Mouse (Mus musculus) heart, embryonic 14.5 days (tissue): ENCODE measurements around the gene Lck. TPM values are rescaled to one million over a fixed set of nuclear protein-coding genes. Genes with fewer than 3 reads are reported as not detected.

ENCODE experiments used
- ATAC-seq: fragments of 200-750 bp; cut with Nextera tagmentation; 2 replicates; pipeline ENCODE4 v1.8.0; 2017; ENCODE audit warnings: low read depth, moderate TSS enrichment; ENCODE audit not compliant: insufficient number of reproducible peaks, insufficient read depth, low FRiP score
- H3K27ac ChIP-seq, 2 experiments: fragments of 200-500 bp in 1 of 2; fragments of 300-500 bp in 1 of 2; sonication (generic) in 1 of 2; replicated peaks in 1 of 2; 2 replicates each; pipeline ENCODE4 v1.5.1; 2012 to 2014; ENCODE audit warnings: low read depth in 2 of 2, low read length in 2 of 2, control low read depth in 1 of 2, mild to moderate bottlenecking in 1 of 2, mixed read lengths in 1 of 2; ENCODE audit not compliant: control insufficient read depth in 1 of 2, insufficient read depth in 1 of 2
- H3K27me3 ChIP-seq: fragments of 300-500 bp; sonication (generic); 2 replicates; pipeline ENCODE4 v1.6.1; 2014; ENCODE audit warnings: mild to moderate bottlenecking, low read length, control low read depth; ENCODE audit not compliant: control insufficient read depth, insufficient read depth
- H3K36me3 ChIP-seq: fragments of 300-500 bp; sonication (generic); 2 replicates; pipeline ENCODE4 v1.6.1; 2014; ENCODE audit warnings: mild to moderate bottlenecking, control low read depth, low read length, mixed read lengths; ENCODE audit not compliant: control insufficient read depth, insufficient read depth
- H3K4me1 ChIP-seq, 2 experiments: fragments of 200-500 bp in 1 of 2; fragments of 300-500 bp in 1 of 2; sonication (generic) in 1 of 2; 2 replicates each; pipeline ENCODE4 v1.6.1; 2012 to 2014; ENCODE audit warnings: low read length in 2 of 2, control low read depth in 1 of 2, mixed read lengths in 1 of 2; ENCODE audit not compliant: control insufficient read depth in 2 of 2, insufficient read depth in 2 of 2
- H3K4me2 ChIP-seq: fragments of 300-500 bp; sonication (generic); 2 replicates; pipeline ENCODE4 v1.6.1; 2014; ENCODE audit warnings: mild to moderate bottlenecking, low read length
- H3K4me3 ChIP-seq, 2 experiments: fragments of 200-500 bp in 1 of 2; fragments of 300-500 bp in 1 of 2; sonication (generic) in 1 of 2; 2 replicates each; pipeline ENCODE4 v1.5.1; 2012 to 2014; ENCODE audit warnings: low read length in 2 of 2, mild to moderate bottlenecking in 2 of 2, control low read depth in 1 of 2, low read depth in 1 of 2, moderate library complexity in 1 of 2; ENCODE audit not compliant: control insufficient read depth in 1 of 2, insufficient read depth in 1 of 2
- H3K9ac ChIP-seq: fragments of 300-500 bp; sonication (generic); 2 replicates; pipeline ENCODE4 v1.6.1; 2014; ENCODE audit warnings: mild to moderate bottlenecking, low read length
- H3K9me3 ChIP-seq: fragments of 300-500 bp; sonication (generic); 2 replicates; pipeline ENCODE4 v1.6.1; 2016; ENCODE audit warnings: low read length, control low read depth; ENCODE audit not compliant: control insufficient read depth
- WGBS: fragments of 180-500 bp; shearing (Covaris S2); extraction: QIAGEN DNeasy Blood & Tissue Kit; methylation state at CpG from one replicate; pipeline ENCODE4 v1.1.7; 2014; 5-methylcytosine and 5-hydroxymethylcytosine counted together
- polyA plus RNA-seq: library from polyadenylated mRNA; unstranded; fragments of >200 nt; fragmentation: Nextera tagmentation; extraction: Ambion mirVana; gene quantifications from 2 replicates; pipeline ENCODE4 v1.2.1, GENCODE M21; 2014

The Lck gene
- polyA plus RNA-seq, 1 experiment from 2014 or later, result 2.6 TPM

DNA sequence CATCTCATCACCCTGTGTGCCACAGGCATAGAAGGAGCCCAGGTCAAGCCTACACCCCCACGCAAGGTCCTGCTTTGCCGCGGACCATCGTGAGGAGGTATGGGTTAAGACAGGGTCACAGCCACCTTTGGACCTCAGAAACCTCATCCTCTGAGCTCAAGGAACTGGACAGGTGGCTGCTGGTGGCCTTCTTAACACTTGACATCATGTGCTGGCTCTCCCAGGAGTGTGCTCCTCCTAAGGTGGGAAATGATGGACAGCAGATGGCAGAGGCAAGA is 409 bp downstream of the Lck start:
- Histone ChIP-seq H3K27ac (peak overlapping the region in 1 of 2 experiments; percentile 27; a peak in 1 of 4 replicates), H3K4me3 (no peak overlapping the region), H3K4me1 (peaks cover 0 to 16% of the 10 kb centered on the region in 2 experiments; a peak in 3 of 4 replicates), H3K9me3 (no peaks in the 10 kb centered on the region), H3K36me3 (no peaks in the 10 kb centered on the region), H3K4me2 (no peak overlapping the region), H3K27me3 (no peaks in the 10 kb centered on the region), H3K9ac (no peak overlapping the region)
- whole genome bisulfite sequencing, result 94% methylated on average over 4 of the region's 4 CpGs
- no peak for ATAC-seq

DNA sequence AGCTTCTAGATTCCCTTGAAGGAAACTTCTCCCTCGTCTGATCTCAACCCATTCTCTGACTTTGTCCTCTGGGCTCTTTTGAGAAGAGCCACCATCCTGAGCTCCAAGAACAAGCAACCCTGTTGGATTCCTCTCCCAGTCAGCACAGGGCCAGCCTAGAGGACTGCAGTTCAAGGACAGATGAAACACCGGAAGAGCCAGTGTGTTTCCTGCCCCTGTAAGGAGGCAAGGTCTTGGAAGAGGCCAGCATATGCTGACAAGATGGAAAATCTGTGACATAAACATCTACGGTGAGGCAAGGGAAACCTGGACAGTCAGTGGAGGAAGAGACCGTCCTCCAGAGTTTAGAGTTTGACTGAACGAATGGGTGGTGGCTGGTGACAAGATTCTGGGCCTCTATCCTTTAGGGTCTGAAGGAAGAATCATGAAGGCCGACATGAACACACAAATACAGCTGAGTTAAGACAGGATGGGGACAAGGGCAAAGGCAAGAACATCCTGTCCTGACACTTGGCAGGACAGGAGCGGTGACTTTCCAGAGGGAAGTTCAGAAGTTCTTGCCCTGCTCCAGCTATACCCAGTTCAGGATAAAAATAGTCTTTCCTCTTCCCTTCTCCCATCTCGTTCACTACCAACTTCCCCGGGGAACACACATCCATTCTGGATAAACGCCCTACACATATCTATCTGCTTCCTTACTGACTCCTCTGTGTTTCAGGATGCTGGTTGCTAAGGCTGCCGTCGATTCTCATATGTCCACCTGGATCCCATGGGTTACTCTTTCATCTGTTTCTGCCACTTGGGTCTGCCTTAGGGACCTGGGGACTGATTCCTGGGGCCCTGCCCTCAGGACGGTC is 977 bp downstream of the Lck start:
- Histone ChIP-seq H3K4me1 (peaks cover 0 to 14% of the 10 kb centered on the region in 2 experiments; a peak in 3 of 4 replicates), H3K27me3 (no peaks in the 10 kb centered on the region), H3K27ac (peak overlapping the region in 1 of 2 experiments; percentile 27; a peak in 1 of 4 replicates), H3K9ac (no peak overlapping the region), H3K4me2 (no peak overlapping the region), H3K36me3 (no peaks in the 10 kb centered on the region), H3K4me3 (no peak overlapping the region), H3K9me3 (no peaks in the 10 kb centered on the region)
- WGBS, result 56% methylated on average over 13 of the region's 13 CpGs
- ATAC-seq, result no peak

DNA sequence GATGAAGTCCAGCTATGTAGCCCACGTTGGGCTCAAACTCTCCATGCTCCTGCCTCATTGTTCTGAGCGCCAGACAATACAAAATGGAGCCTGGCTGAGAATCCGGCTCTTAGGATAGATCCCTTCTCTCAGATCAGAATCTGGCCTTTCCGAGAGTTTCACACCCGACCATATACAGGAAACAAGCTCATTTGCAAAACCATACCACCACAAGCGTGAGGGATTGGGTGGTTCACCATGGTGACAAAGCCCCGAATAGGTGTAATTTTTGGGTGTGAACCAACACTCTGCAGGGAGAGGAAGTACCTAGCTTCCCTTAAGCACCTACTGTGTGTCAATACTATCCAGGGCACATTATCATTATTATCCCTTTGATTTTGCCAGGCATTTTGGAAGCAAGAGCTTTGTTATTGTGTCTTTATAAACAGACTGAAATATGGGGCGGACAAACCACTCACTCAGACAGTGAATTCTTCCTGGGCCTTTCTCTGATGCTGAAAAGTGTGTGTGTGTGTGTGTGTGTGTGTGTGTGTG is 1.8 kb downstream of the Lck start:
- no peak overlapping the region for H3K4me2 ChIP-seq
- no peak for ATAC-seq
- WGBS, result 74% methylated on average over 8 of the region's 8 CpGs
- no peak overlapping the region for H3K27ac ChIP-seq
- no peak overlapping the region for H3K9ac ChIP-seq
- no peaks in the 10 kb centered on the region for H3K36me3 ChIP-seq
- no peaks in the 10 kb centered on the region for H3K27me3 ChIP-seq
- no peak overlapping the region for H3K4me3 ChIP-seq
- H3K4me1 ChIP-seq, result peaks cover 0 to 12% of the 10 kb centered on the region in 2 experiments; a peak in 3 of 4 replicates
- H3K9me3 ChIP-seq, result no peaks in the 10 kb centered on the region

DNA sequence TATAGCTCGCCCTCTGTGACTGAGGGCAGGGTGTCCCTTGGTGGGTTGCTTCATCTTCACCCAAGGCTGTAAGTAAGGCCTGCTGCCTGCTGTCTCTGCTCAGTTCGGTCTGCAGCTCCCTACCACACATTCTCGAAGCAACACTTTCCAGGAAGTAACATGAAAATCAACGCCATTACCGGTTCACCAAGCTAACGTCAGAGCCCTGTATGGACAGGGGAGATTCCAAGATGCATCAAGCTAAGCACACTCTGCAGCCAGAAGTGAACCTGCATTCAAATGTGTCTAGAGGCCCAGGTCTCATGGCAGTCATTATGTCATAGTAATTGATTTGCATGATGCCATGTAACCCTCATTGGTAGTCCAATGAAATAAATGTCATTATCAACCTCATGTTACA is 3.4 kb downstream of the Lck start:
- 85% methylated on average over 6 of the region's 6 CpGs for WGBS
- H3K9me3 ChIP-seq, result no peaks in the 10 kb centered on the region
- no peaks in the 10 kb centered on the region for H3K36me3 ChIP-seq
- H3K4me2 ChIP-seq, result no peak overlapping the region
- no peak overlapping the region for H3K4me3 ChIP-seq
- H3K9ac ChIP-seq, result no peak overlapping the region
- H3K27ac ChIP-seq, result no peak overlapping the region
- peaks cover 0 to 7% of the 10 kb centered on the region in 2 experiments; a peak in 3 of 4 replicates for H3K4me1 ChIP-seq
- no peaks in the 10 kb centered on the region for H3K27me3 ChIP-seq
- no peak for ATAC-seq

DNA sequence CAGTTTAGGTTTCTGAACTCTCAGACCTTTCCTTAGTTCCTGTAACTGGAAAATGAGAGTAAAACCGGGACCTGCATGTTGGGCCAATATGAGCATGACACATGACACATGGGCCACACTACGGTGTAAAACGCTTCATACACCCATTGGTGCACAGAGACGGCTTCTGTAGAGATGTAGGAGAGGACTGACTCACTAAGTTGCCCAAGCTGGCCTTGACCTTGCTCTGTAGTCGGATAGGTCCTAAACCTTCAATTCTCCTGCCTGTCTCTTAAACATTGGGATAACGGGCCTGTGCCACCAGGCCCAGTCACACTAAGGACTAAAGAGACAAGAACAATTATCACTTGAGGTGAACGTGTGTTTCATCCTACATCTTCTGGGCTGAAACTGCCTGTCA is 5.1 kb downstream of the Lck start:
- H3K36me3 ChIP-seq, result no peaks in the 10 kb centered on the region
- ATAC-seq, result no peak
- no peak overlapping the region for H3K9ac ChIP-seq
- H3K27ac ChIP-seq, result no peak overlapping the region
- peaks cover 0 to 6% of the 10 kb centered on the region in 2 experiments; a peak in 1 of 4 replicates for H3K4me1 ChIP-seq
- H3K9me3 ChIP-seq, result no peaks in the 10 kb centered on the region
- WGBS, result 87% methylated on average over 7 of the region's 7 CpGs
- no peak overlapping the region for H3K4me3 ChIP-seq
- H3K4me2 ChIP-seq, result no peak overlapping the region
- H3K27me3 ChIP-seq, result no peaks in the 10 kb centered on the region

DNA sequence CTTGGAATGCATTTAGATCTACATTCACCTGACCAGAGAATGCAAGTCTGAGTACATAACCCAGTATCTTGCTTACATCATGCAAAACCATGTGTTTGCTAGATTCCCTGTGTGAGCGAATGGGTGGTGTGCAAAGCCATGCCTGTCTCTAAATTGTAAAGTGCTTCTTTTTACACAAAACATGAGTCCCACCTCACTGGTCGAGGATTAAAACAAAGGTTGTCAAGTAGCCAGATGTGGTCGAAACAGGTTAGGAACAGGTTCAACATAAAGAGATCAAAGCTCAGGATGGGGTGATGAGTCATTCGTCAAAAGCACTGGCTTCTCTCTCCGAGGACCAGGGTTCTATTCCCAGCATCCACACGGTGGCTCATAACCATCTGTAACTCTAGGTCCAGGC is 8.3 kb downstream of the Lck start:
- H3K9ac ChIP-seq, result no peak overlapping the region

DNA sequence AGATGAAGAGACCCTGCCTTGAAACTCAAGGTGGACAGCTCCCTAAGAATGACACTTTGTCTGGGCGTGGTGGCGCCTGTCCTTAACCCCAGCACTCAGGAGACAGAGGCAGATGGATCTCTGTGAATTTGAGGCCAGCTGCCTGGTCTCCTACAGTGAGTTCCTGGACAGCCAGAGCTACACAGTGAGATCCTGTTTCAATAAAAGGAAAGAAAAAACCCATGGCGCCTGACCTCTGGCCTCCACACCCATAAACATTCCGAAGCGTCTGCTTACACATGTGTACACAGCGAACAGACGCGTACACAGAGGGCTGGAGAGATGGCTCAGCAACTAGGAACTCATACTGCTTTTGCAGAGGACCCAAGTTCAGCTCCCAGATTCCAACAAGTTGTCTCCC is 9.7 kb downstream of the Lck start:
- Histone ChIP-seq H3K9me3 (no peaks in the 10 kb centered on the region), H3K9ac (no peak overlapping the region), H3K27me3 (no peaks in the 10 kb centered on the region), H3K4me2 (no peak overlapping the region), H3K27ac (no peak overlapping the region), H3K36me3 (no peaks in the 10 kb centered on the region), H3K4me3 (no peak overlapping the region), H3K4me1 (no peaks in the 10 kb centered on the region)
- ATAC-seq, result no peak
- WGBS, result 76% methylated on average over 8 of the region's 8 CpGs

More for the DNA sequence above, 8.3 kb downstream of the Lck start:
- Histone ChIP-seq H3K4me3 (no peak overlapping the region), H3K4me2 (no peak overlapping the region), H3K27me3 (no peaks in the 10 kb centered on the region), H3K9me3 (no peaks in the 10 kb centered on the region), H3K27ac (no peak overlapping the region), H3K4me1 (no peaks in the 10 kb centered on the region), H3K36me3 (no peaks in the 10 kb centered on the region)
- ATAC-seq, result no peak
- 75% methylated on average over 6 of the region's 6 CpGs for WGBS
